Mouse (Mus musculus): ENCODE results near the gene Chd1. TPM values are rescaled to one million over a fixed set of nuclear protein-coding genes. Genes with fewer than 3 reads are reported as not detected.

Chd1 gene
- total RNA-seq, 2 experiments from 2014 or later: 21.6 to 28.0 TPM

DNA sequence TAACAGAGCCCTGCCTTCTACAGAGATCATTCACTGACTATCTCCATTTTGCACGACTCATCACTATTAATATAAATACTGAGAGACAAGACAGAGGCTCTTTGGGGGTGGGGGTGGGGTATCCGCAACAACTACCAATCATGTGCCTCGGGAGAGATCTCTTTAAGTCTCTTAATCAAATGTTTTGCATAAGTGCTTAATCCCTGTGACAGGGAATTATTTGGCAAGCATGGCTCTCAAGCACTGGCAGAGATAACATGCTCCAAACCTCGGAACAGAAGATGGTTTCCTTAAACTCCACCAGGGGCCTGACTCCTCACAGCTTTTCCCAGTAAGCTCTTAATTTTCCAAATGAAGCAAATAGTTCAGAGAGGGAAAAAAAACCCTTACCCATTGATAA, 103.2 kb downstream of the Chd1 start:
- intact Hi-C loops (cut with DNase I): loop anchor here (2.0 kb wide), 1 partner anchor 17 kb away; no protein-coding TSS in a partner anchor
- DNase-seq: no peak

- intact Hi-C loops (cut with DNase I): loop anchor here (2.0 kb wide), 1 partner anchor 16 kb away; no protein-coding TSS in a partner anchor
- DNase-seq: no peak
These were observed 104.0 kb downstream of the Chd1 start for GRCm38 (mm10) chr17:15808468-15809374.

GRCm38 (mm10) chr17:15809949-15810348, 105.2 kb downstream of the Chd1 start:
- no peak for DNase-seq
- intact Hi-C loops (cut with DNase I): loop anchor here (2.0 kb wide), 1 partner anchor 15 kb away; no protein-coding TSS in a partner anchor

DNA sequence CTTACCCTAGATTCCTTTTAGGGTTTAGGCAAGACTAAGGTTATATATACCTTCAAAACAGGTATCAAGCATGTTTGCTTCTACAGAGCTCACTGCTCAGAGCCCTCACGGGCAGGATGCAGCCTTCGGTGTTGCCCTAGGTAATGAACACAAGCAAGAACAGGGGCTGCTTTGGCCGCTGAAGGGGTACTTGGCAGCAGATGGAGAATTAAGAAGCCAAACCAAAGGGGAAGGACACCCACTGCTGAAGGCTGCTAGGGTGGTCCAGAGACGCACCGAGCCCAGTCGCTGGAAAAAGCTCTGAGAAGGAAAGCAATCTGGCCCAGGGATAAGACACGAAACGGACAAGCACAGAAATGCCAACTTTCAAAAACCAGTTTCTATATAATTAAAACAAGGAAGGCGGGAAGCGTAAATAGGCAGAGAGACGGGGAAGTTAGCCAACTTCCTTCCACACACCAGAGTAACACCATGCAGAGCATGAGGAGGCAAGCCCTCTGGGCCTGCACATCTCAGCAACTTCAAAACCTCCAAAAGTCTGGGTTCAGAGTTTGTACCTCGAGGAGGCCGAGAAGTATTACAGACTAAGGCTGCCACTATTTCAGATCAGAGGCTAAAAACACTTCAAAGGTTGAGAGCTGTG, 107.5 kb downstream of the Chd1 start:
- DNase-seq: no peak
- intact Hi-C loops (cut with DNase I): no loop called here

- DNase-seq: no peak
- intact Hi-C loops (cut with DNase I): no loop called here
These were observed 109.0 kb downstream of the Chd1 start for GRCm38 (mm10) chr17:15813658-15814212.

- no peak for DNase-seq
- intact Hi-C loops (cut with DNase I): no loop called here
These were observed 110.7 kb downstream of the Chd1 start for GRCm38 (mm10) chr17:15815312-15816018.

DNA sequence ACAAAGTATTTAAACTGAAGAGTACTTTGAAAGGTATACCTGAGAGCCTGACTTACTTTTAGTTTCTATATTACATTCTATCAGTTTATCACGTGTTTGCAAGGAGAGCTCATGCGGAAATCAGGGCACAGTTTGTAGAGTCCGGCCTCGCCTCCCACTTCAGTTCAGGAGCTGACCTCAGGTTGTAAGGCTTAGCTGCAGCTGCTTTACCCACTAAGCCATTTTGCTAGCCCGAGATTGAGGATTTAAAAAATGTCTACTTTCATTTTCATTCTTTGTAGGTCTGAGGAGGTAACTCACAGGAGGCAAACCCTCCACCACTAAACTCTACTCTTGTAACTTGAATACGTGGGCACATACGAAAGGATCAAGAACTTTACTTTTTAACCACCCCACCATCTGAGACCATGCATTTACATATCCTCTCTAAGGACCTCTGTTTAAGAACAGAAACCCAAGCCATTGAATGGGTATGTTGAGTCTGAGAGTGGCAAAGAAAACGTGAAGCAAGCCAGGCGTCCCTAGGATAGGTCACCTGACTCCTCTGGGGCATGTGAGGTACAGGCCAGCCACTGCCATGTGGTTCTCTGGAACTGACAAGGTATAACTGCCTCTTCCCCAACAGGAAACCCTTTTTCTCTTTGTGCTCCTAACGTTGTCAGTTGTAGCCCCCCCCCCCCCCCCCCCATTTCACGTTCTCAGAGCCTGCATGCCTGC, 111.8 kb downstream of the Chd1 start:
- no peak for DNase-seq
- intact Hi-C loops (cut with DNase I): no loop called here

DNA sequence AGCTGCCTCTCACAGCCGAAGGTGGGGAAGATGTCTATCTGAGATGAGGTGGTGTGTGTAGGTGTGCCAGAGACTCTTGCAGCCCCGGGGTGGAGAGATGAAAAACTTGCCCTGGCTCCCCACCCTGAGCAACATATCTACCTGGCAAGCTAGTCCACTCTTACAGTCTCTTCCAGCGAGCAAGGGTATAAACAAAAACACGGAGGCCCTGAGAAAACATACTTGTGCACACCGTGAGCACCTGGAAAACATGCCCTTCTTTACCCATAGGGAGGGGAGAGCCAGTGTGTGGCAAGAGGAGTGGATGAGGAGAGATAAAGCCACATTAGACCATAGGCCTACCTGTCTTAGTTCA, 112.3 kb downstream of the Chd1 start:
- intact Hi-C loops (cut with DNase I): no loop called here
- DNase-seq: no peak

GRCm38 (mm10) chr17:15817634-15818033, 112.9 kb downstream of the Chd1 start:
- intact Hi-C loops (cut with DNase I): no loop called here
- no peak for DNase-seq

DNA sequence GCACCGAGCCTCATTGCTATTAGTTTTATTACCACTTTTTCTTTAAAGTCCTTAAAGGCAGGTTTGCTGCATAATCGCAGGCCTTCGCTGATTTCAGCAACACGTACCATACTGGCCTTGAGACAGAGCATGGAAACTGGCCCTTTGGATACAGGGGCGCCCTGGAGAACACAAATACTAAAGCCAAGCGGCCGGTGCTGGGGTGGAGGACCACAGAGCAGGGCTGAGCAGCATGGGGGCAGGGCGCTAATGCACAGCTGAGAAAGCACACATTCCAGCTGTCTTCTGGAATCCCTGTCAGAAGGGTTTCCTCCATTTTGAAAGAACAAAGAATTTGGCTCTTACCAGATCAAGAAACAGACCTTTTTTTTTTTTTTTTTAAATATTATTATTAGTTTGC, 113.6 kb downstream of the Chd1 start:
- DNase-seq: no peak
- intact Hi-C loops (cut with DNase I): no loop called here

GRCm38 (mm10) chr17:15820146-15820545, 115.4 kb downstream of the Chd1 start:
- intact Hi-C loops (cut with DNase I): no loop called here
- no peak for DNase-seq

DNA sequence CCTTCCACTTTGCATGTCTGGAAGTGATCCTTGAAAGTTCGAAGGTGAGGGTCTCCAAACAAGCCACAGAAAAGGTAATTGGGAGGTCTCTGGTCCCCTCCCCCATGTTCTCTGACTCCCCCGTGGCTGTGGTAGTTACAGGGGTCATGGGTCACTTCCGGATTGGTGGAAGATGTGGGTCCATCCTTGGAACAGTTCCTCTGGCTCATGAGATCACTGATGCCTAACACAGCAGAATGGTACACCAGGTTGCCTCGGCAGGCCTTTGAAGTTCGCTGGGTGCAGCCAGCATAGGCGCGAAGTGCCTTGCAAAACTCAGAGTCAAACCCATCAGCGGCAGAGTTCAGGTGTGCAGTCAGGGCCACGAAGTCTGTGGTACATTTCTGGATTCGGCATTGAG, 116.0 kb downstream of the Chd1 start:
- intact Hi-C loops (cut with DNase I): no loop called here
- DNase-seq: no peak

DNA sequence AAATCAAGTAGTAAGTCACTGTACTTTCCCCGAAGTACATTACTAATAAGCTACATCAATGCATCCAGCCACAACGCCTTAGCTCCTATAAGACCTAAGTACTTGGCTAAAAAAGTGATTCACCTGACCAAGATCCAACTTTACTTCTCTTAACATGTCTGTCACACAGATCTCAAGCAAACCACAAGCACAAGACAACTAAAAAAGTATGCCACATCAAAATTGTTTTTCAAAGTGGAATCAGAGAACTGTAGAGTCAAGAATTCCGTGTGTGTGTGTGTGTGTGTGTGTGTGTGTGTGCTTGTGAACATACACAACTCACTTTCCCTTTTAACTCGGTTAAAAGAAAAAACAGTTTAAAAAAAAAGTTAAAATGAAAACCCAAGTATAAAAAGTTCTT, 116.9 kb downstream of the Chd1 start:
- intact Hi-C loops (cut with DNase I): no loop called here

More for the DNA sequence above, 116.9 kb downstream of the Chd1 start:
- no peak for DNase-seq

Other genes starting within 250 kb of the Chd1 start
- 100 to 1,000 TPM; 120 to 125 TPM for gene Psmb1, start 205.2 kb upstream of the Chd1 start, total RNA-seq (2021)
- 10 to 100 TPM; 12.3 to 14.5 TPM for gene Tbp, start 205.1 kb upstream of the Chd1 start, total RNA-seq (2021)
- 10 to 100 TPM; 12.1 to 14.6 TPM for gene Pdcd2, start 177.7 kb upstream of the Chd1 start, total RNA-seq (2021)
- 1 to 10 TPM; 2.8 to 3.0 TPM for gene Prdm9, start 140.6 kb upstream of the Chd1 start, total RNA-seq (2021)
- gene Rgmb, start 126.1 kb downstream of the Chd1 start, total RNA-seq (2021): 10 to 100 TPM; 26.4 to 28.8 TPM